Mouse (Mus musculus) lung, embryonic 16.5 days (tissue): Measurements from ENCODE around the gene Lrp5. TPM values are rescaled to one million over a fixed set of nuclear protein-coding genes. Genes with fewer than 3 reads are reported as not detected.

Source experiments
- ATAC-seq: fragments of 200-750 bp; cut with Nextera tagmentation; 2 replicates; pipeline ENCODE4 v1.8.0; 2017; ENCODE audit warnings: low read depth, mild to moderate bottlenecking, moderate library complexity
- H3K27ac ChIP-seq: fragments of 300-500 bp; sonication (generic); 2 replicates; pipeline ENCODE4 v1.5.1; 2014; ENCODE audit warnings: mild to moderate bottlenecking, control low read depth, low read length
- H3K27me3 ChIP-seq: fragments of 300-500 bp; sonication (generic); 2 replicates; pipeline ENCODE4 v1.6.1; 2014; ENCODE audit warnings: low read depth, low read length, mixed read lengths; ENCODE audit not compliant: control insufficient read depth, insufficient read depth
- H3K36me3 ChIP-seq: fragments of 300-500 bp; sonication (generic); 2 replicates; pipeline ENCODE4 v1.6.1; 2014; ENCODE audit warnings: low read length; ENCODE audit not compliant: control insufficient read depth, insufficient read depth
- H3K4me1 ChIP-seq: fragments of 300-500 bp; sonication (generic); replicated peaks from 2 replicates; pipeline ENCODE4 v1.6.1; 2014; ENCODE audit warnings: low read length, mixed read lengths; ENCODE audit not compliant: control insufficient read depth, insufficient read depth
- H3K4me2 ChIP-seq: fragments of 300-500 bp; sonication (generic); 2 replicates; pipeline ENCODE4 v1.6.1; 2014; ENCODE audit warnings: low read depth, low read length, control low read depth
- H3K4me3 ChIP-seq: fragments of 300-500 bp; sonication (generic); 2 replicates; pipeline ENCODE4 v1.5.1; 2014; ENCODE audit warnings: mild to moderate bottlenecking, low read length, control low read depth
- H3K9ac ChIP-seq: fragments of 300-500 bp; sonication (generic); 2 replicates; pipeline ENCODE4 v1.6.1; 2014; ENCODE audit warnings: low read length, control low read depth
- H3K9me3 ChIP-seq: fragments of 300-500 bp; sonication (generic); 2 replicates; pipeline ENCODE4 v1.6.1; 2016; ENCODE audit warnings: low read length; ENCODE audit not compliant: control insufficient read depth
- WGBS: fragments of 180-500 bp; shearing (Covaris S2); extraction: QIAGEN DNeasy Blood & Tissue Kit; methylation state at CpG from one replicate; pipeline ENCODE4 v1.1.7; 2014; 5-methylcytosine and 5-hydroxymethylcytosine counted together
- polyA plus RNA-seq: library from polyadenylated mRNA; unstranded; fragments of >200 nt; fragmentation: Nextera tagmentation; extraction: Ambion mirVana; gene quantifications from 2 replicates; pipeline ENCODE4 v1.2.1, GENCODE M21; 2015

The Lrp5 gene
- polyA plus RNA-seq, 1 experiment from 2014 or later: 7.8 TPM

DNA sequence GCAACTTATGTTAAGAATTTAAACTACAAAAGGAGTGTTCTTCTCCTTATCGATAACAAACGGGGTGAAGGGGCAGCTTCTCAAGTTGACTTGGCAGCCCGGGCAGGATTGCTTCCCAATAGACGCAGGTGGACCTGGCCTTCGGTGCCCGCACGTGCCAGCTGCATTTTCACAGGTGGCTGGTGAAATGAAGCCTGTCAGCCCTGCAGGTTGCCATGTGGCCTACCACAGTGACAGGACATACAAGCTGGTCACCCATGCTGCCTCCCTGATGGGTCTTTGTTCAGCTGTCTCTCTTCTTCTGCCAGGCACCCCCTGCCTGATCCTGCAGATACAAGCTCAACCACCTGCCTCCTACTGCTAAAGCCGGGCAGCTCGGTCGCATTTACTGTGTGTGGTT lies 65.5 kb downstream of the Lrp5 start:
- Histone ChIP-seq H3K4me3 (no peak overlapping the region), H3K9ac (no peak overlapping the region), H3K4me2 (no peak overlapping the region), H3K27me3 (no peaks in the 10 kb centered on the region), H3K36me3 (peaks cover 54% of the 10 kb centered on the region), H3K27ac (no peak overlapping the region), H3K4me1 (no peaks in the 10 kb centered on the region), H3K9me3 (peaks cover 6% of the 10 kb centered on the region)
- ATAC-seq: no peak
- 94% methylated on average over 10 of the region's 10 CpGs for WGBS

- H3K4me3 ChIP-seq: no peak overlapping the region
- no peak for ATAC-seq
- WGBS: 79% methylated on average over 2 of the region's 2 CpGs
These were observed 67.0 kb downstream of the Lrp5 start for GRCm38 (mm10) chr19:3619359-3619758.

DNA sequence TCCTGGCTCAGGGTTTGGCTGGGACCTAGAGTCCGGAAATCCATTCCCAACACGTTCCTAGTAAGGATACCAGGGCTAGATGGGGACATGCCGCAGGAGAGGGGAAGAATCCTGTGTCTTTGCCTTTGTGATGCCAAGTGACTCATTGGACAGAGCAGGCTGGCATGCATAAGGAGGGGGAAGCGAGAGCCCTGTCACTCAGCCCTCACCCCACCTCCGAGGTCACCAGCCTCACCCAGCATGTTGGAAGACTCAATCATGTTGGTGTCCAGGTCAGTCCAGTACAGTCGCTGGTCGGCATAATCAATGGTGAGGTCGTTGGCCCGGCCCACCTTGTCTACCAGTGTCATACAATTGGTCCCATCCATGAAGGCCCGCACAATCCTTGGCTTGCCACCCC lies 72.4 kb downstream of the Lrp5 start:
- ATAC-seq: no peak
- no peak overlapping the region for H3K27ac ChIP-seq
- no peaks in the 10 kb centered on the region for H3K9me3 ChIP-seq
- H3K4me3 ChIP-seq: no peak overlapping the region
- no peaks in the 10 kb centered on the region for H3K27me3 ChIP-seq
- H3K36me3 ChIP-seq: peaks cover 43% of the 10 kb centered on the region
- no peak overlapping the region for H3K9ac ChIP-seq
- WGBS: 91% methylated on average over 10 of the region's 10 CpGs
- H3K4me1 ChIP-seq: peaks cover 4% of the 10 kb centered on the region; the same call in 1 of the 2 replicates
- H3K4me2 ChIP-seq: no peak overlapping the region

More at GRCm38 (mm10) chr19:3619359-3619758, 67.0 kb downstream of the Lrp5 start:
- Histone ChIP-seq H3K27me3 (no peaks in the 10 kb centered on the region), H3K9me3 (peaks cover 6% of the 10 kb centered on the region), H3K27ac (no peak overlapping the region), H3K4me1 (no peaks in the 10 kb centered on the region), H3K9ac (no peak overlapping the region), H3K4me2 (no peak overlapping the region), H3K36me3 (peaks cover 61% of the 10 kb centered on the region)

DNA sequence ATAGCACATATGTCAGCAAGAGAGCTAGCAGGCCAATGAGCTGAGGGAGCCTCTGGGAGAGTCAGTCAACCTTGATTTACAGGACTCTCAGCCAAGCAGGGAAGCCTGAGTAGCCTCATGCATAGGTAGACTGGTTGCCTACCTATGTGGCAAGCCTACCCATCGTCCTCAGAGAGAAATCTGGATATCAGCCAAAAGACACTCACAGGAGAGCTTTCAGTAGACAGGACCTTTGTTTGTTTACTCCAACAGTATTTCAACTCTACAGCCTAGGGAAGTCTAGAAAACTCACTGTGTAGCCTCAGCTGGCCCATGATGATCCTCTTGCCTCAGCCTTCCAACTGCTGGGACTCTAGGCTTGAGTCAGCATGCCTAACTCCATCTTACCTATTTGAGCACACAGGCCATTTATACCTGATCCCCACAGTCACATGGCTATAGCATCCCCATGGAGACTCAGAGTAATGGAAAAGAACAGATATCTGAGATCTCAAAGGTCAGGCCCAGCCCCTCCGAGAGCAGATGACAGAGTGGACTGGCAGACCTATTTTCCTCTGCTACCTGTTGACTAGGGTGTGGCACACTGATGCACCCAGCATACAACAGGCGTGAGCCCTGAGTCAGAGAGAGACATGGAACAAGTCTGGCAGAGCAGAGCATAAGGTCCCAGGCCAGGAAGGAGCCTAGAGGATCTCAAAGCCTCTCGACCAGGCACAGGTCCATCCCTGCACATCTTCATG lies 73.7 kb downstream of the Lrp5 start:
- H3K4me3 ChIP-seq: no peak overlapping the region
- 76% methylated on average over 4 of the region's 4 CpGs for WGBS
- peaks cover 34% of the 10 kb centered on the region for H3K36me3 ChIP-seq
- no peaks in the 10 kb centered on the region for H3K9me3 ChIP-seq
- no peak overlapping the region for H3K4me2 ChIP-seq
- H3K9ac ChIP-seq: no peak overlapping the region
- H3K4me1 ChIP-seq: peaks cover 4% of the 10 kb centered on the region; the same call in 1 of the 2 replicates
- H3K27me3 ChIP-seq: no peaks in the 10 kb centered on the region
- ATAC-seq: no peak
- H3K27ac ChIP-seq: no peak overlapping the region

DNA sequence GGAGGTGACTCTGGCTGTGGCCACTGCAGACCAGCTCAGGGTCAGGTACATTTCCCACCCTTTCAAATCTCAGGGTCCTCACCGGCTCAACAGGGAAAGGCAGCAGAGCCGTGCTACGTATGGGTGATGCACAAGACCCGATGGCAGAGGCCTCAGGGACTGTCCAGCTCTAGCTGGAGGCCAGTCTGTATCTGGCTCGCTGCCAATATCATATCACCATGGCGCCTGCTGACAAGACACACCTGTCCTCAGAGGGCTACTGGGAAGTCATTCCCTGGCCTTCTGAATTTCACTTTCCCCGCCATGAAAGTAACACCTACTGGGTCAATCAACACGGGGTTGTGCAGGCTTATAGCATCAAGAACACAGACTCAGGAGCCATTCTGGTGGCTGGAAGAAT lies 74.6 kb downstream of the Lrp5 start:
- peak; percentile 75 for ATAC-seq
- 51% methylated on average over 8 of the region's 8 CpGs for WGBS
- Histone ChIP-seq H3K4me1 (peaks cover 4% of the 10 kb centered on the region; the same call in 1 of the 2 replicates), H3K9me3 (no peaks in the 10 kb centered on the region), H3K4me3 (no peak overlapping the region), H3K36me3 (peaks cover 34% of the 10 kb centered on the region), H3K27me3 (no peaks in the 10 kb centered on the region), H3K4me2 (no peak overlapping the region), H3K27ac (no peak overlapping the region), H3K9ac (no peak overlapping the region)

DNA sequence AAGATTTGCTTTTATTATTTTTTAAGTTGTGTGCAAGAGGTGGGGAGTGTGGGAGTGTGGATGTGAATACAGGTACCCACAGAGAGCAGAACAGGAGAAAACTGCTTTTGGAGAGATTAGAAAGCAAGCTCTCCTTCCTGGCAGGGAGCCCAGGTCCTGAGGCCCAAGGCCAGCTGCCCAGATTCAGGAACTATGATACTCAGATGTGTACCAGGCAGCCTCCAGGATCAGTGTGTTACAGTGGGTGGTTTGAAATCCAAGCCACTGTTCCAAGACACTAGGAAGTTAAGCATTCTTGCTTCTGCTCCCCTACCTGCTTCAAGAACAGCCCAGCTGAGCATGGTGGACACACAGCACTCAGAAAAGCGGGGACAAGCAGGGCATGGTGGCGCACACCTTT lies 75.5 kb downstream of the Lrp5 start:
- no peak for ATAC-seq
- peaks cover 35% of the 10 kb centered on the region for H3K36me3 ChIP-seq

DNA sequence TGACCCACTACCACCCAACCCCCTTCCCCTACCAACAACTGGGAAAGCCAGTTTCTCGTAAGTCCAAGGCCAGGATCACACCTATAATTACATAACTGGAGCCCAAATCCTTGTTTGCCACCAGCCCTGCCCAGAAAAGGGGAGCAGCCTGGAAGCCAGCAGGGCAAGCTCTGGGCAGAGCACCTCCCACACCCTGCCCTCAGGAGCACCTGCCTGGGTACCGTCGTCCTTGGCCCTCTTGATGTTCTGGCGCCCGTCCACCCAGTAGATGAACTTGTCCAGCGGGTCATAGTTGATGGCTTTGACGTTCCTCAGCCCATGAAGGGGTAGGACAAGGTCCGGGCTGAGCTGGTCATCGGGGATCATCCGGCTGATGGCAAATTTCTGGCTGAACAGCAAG lies 76.5 kb downstream of the Lrp5 start:
- no peak overlapping the region for H3K4me2 ChIP-seq
- ATAC-seq: no peak
- no peak overlapping the region for H3K9ac ChIP-seq
- WGBS: 80% methylated on average over 10 of the region's 10 CpGs
- H3K9me3 ChIP-seq: no peaks in the 10 kb centered on the region
- no peak overlapping the region for H3K27ac ChIP-seq
- no peaks in the 10 kb centered on the region for H3K27me3 ChIP-seq
- H3K4me3 ChIP-seq: no peak overlapping the region
- peaks cover 31% of the 10 kb centered on the region for H3K36me3 ChIP-seq
- peaks cover 4% of the 10 kb centered on the region; the same call in 1 of the 2 replicates for H3K4me1 ChIP-seq

More for the DNA sequence above, 75.5 kb downstream of the Lrp5 start:
- 98% methylated on average over 2 of the region's 2 CpGs for WGBS
- Histone ChIP-seq H3K4me3 (no peak overlapping the region), H3K4me2 (no peak overlapping the region), H3K4me1 (peaks cover 4% of the 10 kb centered on the region; the same call in 1 of the 2 replicates), H3K9me3 (no peaks in the 10 kb centered on the region), H3K9ac (no peak overlapping the region), H3K27ac (no peak overlapping the region), H3K27me3 (no peaks in the 10 kb centered on the region)

DNA sequence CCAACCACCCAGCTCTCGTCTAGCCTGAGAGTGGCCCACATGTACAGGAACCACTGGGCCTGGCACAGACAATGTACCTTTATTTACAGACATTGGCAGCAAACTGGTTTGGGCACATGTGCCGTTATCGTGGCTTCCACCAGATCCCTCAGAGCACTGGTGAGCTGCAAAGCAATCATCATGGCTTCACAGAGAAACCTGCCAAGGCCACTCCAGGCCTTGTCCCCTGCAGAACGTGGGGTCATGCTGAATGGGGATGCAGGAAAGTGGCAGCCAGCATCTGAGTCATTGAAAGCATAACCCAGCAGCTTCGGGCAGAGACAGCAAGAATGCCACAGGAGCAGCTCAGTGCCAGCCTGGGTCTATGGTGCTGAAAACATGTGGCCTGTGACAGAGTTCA lies 92.0 kb downstream of the Lrp5 start:
- no peak overlapping the region for H3K27ac ChIP-seq
- H3K27me3 ChIP-seq: no peaks in the 10 kb centered on the region
- ATAC-seq: no peak

GRCm38 (mm10) chr19:3593379-3594055 lies 92.8 kb downstream of the Lrp5 start:
- H3K27ac ChIP-seq: no peak overlapping the region
- 83% methylated on average over 7 of the region's 7 CpGs for WGBS
- H3K9ac ChIP-seq: no peak overlapping the region
- H3K9me3 ChIP-seq: no peaks in the 10 kb centered on the region
- peaks cover 61% of the 10 kb centered on the region for H3K36me3 ChIP-seq
- no peaks in the 10 kb centered on the region for H3K4me1 ChIP-seq
- H3K4me3 ChIP-seq: no peak overlapping the region
- no peak overlapping the region for H3K4me2 ChIP-seq
- no peak for ATAC-seq
- no peaks in the 10 kb centered on the region for H3K27me3 ChIP-seq

More for the DNA sequence above, 92.0 kb downstream of the Lrp5 start:
- no peak overlapping the region for H3K4me3 ChIP-seq
- H3K9me3 ChIP-seq: no peaks in the 10 kb centered on the region
- 78% methylated on average over 5 of the region's 5 CpGs for WGBS
- H3K36me3 ChIP-seq: peaks cover 58% of the 10 kb centered on the region
- H3K9ac ChIP-seq: no peak overlapping the region
- no peaks in the 10 kb centered on the region for H3K4me1 ChIP-seq
- no peak overlapping the region for H3K4me2 ChIP-seq
